Mouse (Mus musculus) urinary bladder, postnatal 10 days (tissue): ENCODE measurements around the gene Med22.

ENCODE experiments used
- DNase-seq: peaks from one replicate; pipeline ENCODE4 v3.0.0; 2022; ENCODE audit warnings: low spot score

The Med22 gene

GRCm38 (mm10) chr2:26864879-26865278 is 45.6 kb downstream of the Med22 start, which contains the start of gene Abo:
Abo (minus strand) TSS chr2:26864979.
- no peak for DNase-seq

DNA sequence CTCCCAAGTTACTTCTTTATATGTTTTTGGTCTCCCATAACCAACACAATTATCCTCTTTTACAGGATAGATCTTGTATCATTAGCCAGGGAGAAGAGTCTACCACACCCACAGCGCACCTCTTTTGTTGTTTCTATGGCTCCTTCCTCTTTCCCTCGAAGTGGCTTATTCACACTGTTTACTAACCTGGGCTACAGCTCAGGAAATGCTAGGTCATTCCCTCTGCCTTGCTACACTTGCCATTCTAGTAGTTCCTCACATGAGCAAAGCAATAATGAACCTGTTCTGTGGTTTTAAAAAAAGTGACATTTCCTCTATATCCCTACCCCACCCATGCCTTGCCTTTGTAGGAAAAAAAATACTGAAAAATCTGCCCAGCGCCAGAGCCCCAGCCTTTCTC is 47.6 kb downstream of the Med22 start:
- no peak for DNase-seq
